Mouse (Mus musculus): ENCODE measurements around the gene Dhx29.

The Dhx29 gene

GRCm38 (mm10) chr13:112927287-112928001 lies at the start of gene Dhx29, which contains the start of gene Mtrex:
Dhx29 (plus strand) TSS chr13:112927454.
Mtrex (minus strand) TSS chr13:112927398.
- peak; percentile 98 for DNase-seq (ENCODE audit: low read depth, low spot score)

GRCm38 (mm10) chr13:112887234-112887633 lies 40.0 kb upstream of the Dhx29 start:
- no peak for DNase-seq (ENCODE audit: low read depth, low spot score)

GRCm38 (mm10) chr13:112902176-112902575 lies 25.1 kb upstream of the Dhx29 start:
- no peak for DNase-seq (ENCODE audit: low read depth, low spot score)

GRCm38 (mm10) chr13:112909663-112910062 lies 17.6 kb upstream of the Dhx29 start:
- peak; percentile 21 for DNase-seq (ENCODE audit: low read depth, low spot score)

- DNase-seq (ENCODE audit: low read depth, low spot score): no peak
Measured at GRCm38 (mm10) chr13:112910434-112910833, 16.8 kb upstream of the Dhx29 start.

GRCm38 (mm10) chr13:112919141-112919865 lies 8.0 kb upstream of the Dhx29 start:
- no peak for DNase-seq (ENCODE audit: low read depth, low spot score)

- DNase-seq (ENCODE audit: low read depth, low spot score): no peak
Measured at GRCm38 (mm10) chr13:112920906-112921305, 6.3 kb upstream of the Dhx29 start.

- no peak for DNase-seq (ENCODE audit: low read depth, low spot score)
Measured at GRCm38 (mm10) chr13:112925266-112925665, 2.0 kb upstream of the Dhx29 start.

GRCm38 (mm10) chr13:112925976-112926375 lies 1.3 kb upstream of the Dhx29 start:
- DNase-seq (ENCODE audit: low read depth, low spot score): no peak

- DNase-seq (ENCODE audit: low read depth, low spot score): no peak
Measured at GRCm38 (mm10) chr13:112926796-112927195, 458 bp upstream of the Dhx29 start.

- no peak for DNase-seq (ENCODE audit: low read depth, low spot score)
Measured at GRCm38 (mm10) chr13:112928038-112928668, 899 bp downstream of the Dhx29 start.

GRCm38 (mm10) chr13:112938130-112938529 lies 10.9 kb downstream of the Dhx29 start:
- no peak for DNase-seq (ENCODE audit: low read depth, low spot score)

- DNase-seq (ENCODE audit: low read depth, low spot score): no peak
Measured at GRCm38 (mm10) chr13:112941879-112942330, 14.7 kb downstream of the Dhx29 start.

- DNase-seq (ENCODE audit: low read depth, low spot score): no peak
Measured at GRCm38 (mm10) chr13:112945312-112945711, 18.1 kb downstream of the Dhx29 start.

- DNase-seq (ENCODE audit: low read depth, low spot score): no peak
Measured at GRCm38 (mm10) chr13:112945900-112946299, 18.6 kb downstream of the Dhx29 start.

- DNase-seq (ENCODE audit: low read depth, low spot score): no peak
Measured at GRCm38 (mm10) chr13:112954067-112954466, 26.8 kb downstream of the Dhx29 start.

- DNase-seq (ENCODE audit: low read depth, low spot score): no peak
Measured at GRCm38 (mm10) chr13:112963081-112963480, 35.8 kb downstream of the Dhx29 start.

GRCm38 (mm10) chr13:112964421-112964820 lies 37.2 kb downstream of the Dhx29 start:
- DNase-seq (ENCODE audit: low read depth, low spot score): no peak

GRCm38 (mm10) chr13:112967267-112967666 lies 40.0 kb downstream of the Dhx29 start:
- no peak for DNase-seq (ENCODE audit: low read depth, low spot score)

GRCm38 (mm10) chr13:112976720-112977119 lies 49.5 kb downstream of the Dhx29 start:
- DNase-seq (ENCODE audit: low read depth, low spot score): no peak

- DNase-seq (ENCODE audit: low read depth, low spot score): no peak
Measured at GRCm38 (mm10) chr13:112985605-112986450, 58.6 kb downstream of the Dhx29 start.

Measured in retina, postnatal 7 days (tissue).